Mouse (Mus musculus): ENCODE data around the gene Crtam. TPM values are rescaled to one million over a fixed set of nuclear protein-coding genes. Genes with fewer than 3 reads are reported as not detected.
A peak's percentile ranks its signal among the peaks of the same experiment; 100 is the strongest.

The Crtam gene
- total and polyA plus RNA-seq, 3 experiments: 0.04 TPM; not detected in 2

DNA sequence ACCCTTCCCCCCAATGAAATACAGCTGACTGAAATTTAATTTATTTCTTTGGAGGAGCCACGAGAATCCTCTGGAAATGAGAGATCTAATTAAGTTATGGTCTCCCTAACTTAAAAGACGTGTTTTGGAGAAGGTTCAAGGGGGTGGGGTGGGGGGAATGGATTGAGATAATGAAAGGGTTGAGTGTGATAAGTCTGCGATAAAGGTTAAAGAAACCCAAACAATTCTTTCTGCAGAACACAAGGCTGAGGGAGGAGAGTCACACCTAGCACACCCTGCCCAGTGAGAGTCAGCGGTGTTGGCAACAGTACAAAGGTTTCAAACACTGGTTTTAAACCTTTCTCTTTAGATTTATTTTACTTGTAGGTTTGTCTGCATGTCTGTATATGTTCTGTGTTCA is 49.0 kb upstream of the Crtam start:
- peaks cover 18 to 60% of the 10 kb centered on the region in 2 experiments for H3K4me1 ChIP-seq (ENCODE audit: control insufficient read depth in 1 of 2, insufficient read depth in 2 of 2, low read length in 2 of 2)
- H3K27ac ChIP-seq (ENCODE audit: control insufficient read depth, low read depth, low read length): no peak overlapping the region
- H3K79me2 ChIP-seq (ENCODE audit: control insufficient read depth, insufficient read depth, low read length, poor library complexity): no peaks in the 10 kb centered on the region
- H3K36me3 ChIP-seq (ENCODE audit: control insufficient read depth in 1 of 2, insufficient read depth in 2 of 2, low read length in 2 of 2): peaks cover 0 to 42% of the 10 kb centered on the region in 2 experiments; a peak in 2 of 4 replicates
- peak; percentile 33 for DNase-seq (ENCODE audit: low read depth, low spot score)
- no peak overlapping the region for H3K4me3 ChIP-seq (ENCODE audit: control insufficient read depth in 1 of 2, insufficient read depth in 1 of 2, low read depth in 2 of 2, low read length in 2 of 2)
- H3K9me3 ChIP-seq (replicated peaks; ENCODE audit: insufficient read depth, low read length): no peaks in the 10 kb centered on the region
- H3K9ac ChIP-seq (ENCODE audit: control insufficient read depth, low read depth, low read length, poor library complexity, severe bottlenecking): no peak overlapping the region
- H3K27me3 ChIP-seq (ENCODE audit: control insufficient read depth in 1 of 2, insufficient read depth in 2 of 2, low read length in 2 of 2): no peaks in the 10 kb centered on the region
- TF ChIP-seq SIN3A (IDR thresholded peaks at IDR 0.05; ENCODE audit: low read length) (peak; percentile 34; the same call in 1 of the 2 replicates), UBTF (IDR thresholded peaks at IDR 0.05; ENCODE audit: borderline replicate concordance, insufficient read depth, low read depth, low read length) (no peak), ETS1 (IDR thresholded peaks at IDR 0.05; ENCODE audit: low read depth, low read length) (peak; percentile 88), EP300 (IDR thresholded peaks at IDR 0.05; ENCODE audit: low read depth in 1 of 2, low read length in 2 of 2) (peak in 1 of 2 experiments; percentile 59; a peak in 2 of 4 replicates), MAFK (IDR thresholded peaks at IDR 0.05; ENCODE audit: borderline replicate concordance, low read depth, low read length) (no peak), HCFC1 (IDR thresholded peaks at IDR 0.05; ENCODE audit: low read depth, low read length) (no peak), TCF12 (IDR thresholded peaks at IDR 0.05; ENCODE audit: low read depth, low read length) (peak; percentile 51; the same call in 1 of the 2 replicates), RCOR1 (IDR thresholded peaks at IDR 0.05; ENCODE audit: low read depth, low read length) (peak; percentile 60), MAZ (IDR thresholded peaks at IDR 0.05; ENCODE audit: low read depth, low read length) (peak; percentile 67; the same call in 1 of the 2 replicates), GATA1 (IDR thresholded peaks at IDR 0.05; ENCODE audit: low read depth, low read length) (peak; percentile 66)

DNA sequence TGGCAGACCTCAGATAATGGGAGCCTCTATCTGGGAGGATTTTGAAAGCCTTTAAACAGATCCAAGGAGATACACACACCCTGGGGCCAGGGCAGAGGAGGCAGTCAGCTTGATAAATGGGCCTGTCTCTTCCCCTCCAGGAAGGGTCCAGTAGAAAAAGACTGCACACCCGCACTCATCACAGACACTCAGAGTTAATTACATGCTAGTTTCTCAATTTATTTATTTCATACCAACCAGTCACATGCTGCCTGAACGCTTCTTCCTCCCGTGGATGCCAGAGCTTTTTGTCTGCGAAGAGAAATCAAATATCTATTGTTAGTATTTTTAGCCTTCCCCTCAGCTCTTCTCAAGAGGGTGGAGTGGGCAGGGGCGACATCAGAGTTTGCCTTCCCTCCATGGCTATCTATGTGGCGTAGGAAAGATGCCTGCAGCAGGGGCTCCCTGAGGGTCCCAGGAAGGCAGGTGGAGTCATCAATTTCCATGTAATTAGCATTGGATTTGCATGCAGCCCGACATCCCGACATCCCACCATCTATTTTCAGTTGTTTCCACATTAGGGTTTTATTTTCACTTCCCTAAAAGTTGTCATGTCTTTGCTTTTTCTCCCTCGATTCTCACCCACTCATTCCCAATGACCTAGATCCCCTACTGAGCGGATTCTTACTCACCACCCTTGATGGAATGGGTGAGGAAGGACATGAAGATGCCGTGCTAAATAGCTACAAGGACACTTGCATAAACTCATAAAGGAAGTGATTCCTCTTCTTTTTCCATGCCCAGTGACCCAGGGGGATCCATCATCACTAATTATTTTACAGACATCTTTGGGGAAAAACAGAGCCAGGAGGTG is 46.9 kb upstream of the Crtam start:
- no peaks in the 10 kb centered on the region for H3K27me3 ChIP-seq (ENCODE audit: control insufficient read depth in 1 of 2, insufficient read depth in 2 of 2, low read length in 2 of 2)
- no peaks in the 10 kb centered on the region for H3K9me3 ChIP-seq (replicated peaks; ENCODE audit: insufficient read depth, low read length)
- peak overlapping the region; percentile 11 for H3K27ac ChIP-seq (ENCODE audit: control insufficient read depth, low read depth, low read length)
- H3K4me3 ChIP-seq (ENCODE audit: control insufficient read depth in 1 of 2, insufficient read depth in 1 of 2, low read depth in 2 of 2, low read length in 2 of 2): no peak overlapping the region
- H3K36me3 ChIP-seq (ENCODE audit: control insufficient read depth in 1 of 2, insufficient read depth in 2 of 2, low read length in 2 of 2): peaks cover 0 to 43% of the 10 kb centered on the region in 2 experiments; a peak in 2 of 4 replicates
- H3K4me1 ChIP-seq (ENCODE audit: control insufficient read depth in 1 of 2, insufficient read depth in 2 of 2, low read length in 2 of 2): peaks cover 18 to 58% of the 10 kb centered on the region in 2 experiments
- no peak overlapping the region for H3K9ac ChIP-seq (ENCODE audit: control insufficient read depth, low read depth, low read length, poor library complexity, severe bottlenecking)
- H3K79me2 ChIP-seq (ENCODE audit: control insufficient read depth, insufficient read depth, low read length, poor library complexity): no peaks in the 10 kb centered on the region
- DNase-seq (ENCODE audit: low read depth, low spot score): no peak
- no peak for TF ChIP-seq MAZ (IDR thresholded peaks at IDR 0.05; ENCODE audit: low read depth, low read length)
- no peak for TF ChIP-seq GATA1 (IDR thresholded peaks at IDR 0.05; ENCODE audit: low read depth, low read length)
- no peak for TF ChIP-seq BHLHE40 (IDR thresholded peaks at IDR 0.05; ENCODE audit: borderline replicate concordance, low read depth, low read length)
- peak in 1 of 2 experiments; percentile 29; a peak in 1 of 4 replicates for TF ChIP-seq EP300 (IDR thresholded peaks at IDR 0.05; ENCODE audit: low read depth in 1 of 2, low read length in 2 of 2)
